Mouse (Mus musculus) monocyte, adult 2 months (primary cell): ENCODE data around the gene Rnf150.

ENCODE experiments used
- DNase-seq, 2 experiments: peaks; one replicate each; pipeline ENCODE4 v3.0.0; 2022; ENCODE audit warnings: low spot score in 2 of 2, low read depth in 1 of 2

The Rnf150 gene

DNA sequence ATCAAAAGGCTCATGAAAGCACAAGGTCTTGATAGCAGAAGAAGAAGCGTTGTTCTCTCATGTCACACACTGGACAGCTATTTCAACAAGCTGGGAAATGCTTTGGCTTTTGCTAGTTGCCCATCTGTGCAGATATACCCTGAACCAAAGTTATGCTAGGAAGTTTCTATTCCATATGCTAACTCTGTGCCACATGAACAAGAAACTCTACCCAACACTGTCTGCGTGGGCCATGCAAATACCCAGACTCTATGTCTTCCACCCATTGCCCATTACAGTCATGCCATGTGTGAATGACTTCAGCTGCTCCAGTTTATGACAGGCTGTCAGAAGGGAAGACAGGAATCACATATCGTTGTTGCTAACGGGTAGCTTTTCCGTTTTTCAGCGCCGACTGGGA, 140.0 kb downstream of the Rnf150 start:
- no peak for DNase-seq

DNA sequence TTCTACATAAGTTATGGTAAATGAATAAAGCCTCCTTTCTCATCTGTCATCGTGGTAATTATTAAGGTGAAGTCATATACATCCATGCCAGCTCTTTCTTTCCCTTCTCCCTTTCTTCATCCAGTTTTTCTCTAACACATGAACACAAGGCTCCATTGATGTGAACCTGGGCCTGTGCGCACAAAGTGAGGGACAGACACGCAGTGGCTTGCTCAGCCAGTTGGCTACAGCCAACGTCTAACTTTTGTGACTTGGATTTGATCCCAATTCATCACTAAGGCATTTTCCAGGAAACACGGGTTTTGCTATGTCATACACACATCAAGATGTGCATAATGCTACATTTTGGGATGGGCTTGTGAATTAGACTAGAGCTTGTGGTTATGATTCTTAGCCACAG, 146.3 kb downstream of the Rnf150 start:
- no peak for DNase-seq

DNA sequence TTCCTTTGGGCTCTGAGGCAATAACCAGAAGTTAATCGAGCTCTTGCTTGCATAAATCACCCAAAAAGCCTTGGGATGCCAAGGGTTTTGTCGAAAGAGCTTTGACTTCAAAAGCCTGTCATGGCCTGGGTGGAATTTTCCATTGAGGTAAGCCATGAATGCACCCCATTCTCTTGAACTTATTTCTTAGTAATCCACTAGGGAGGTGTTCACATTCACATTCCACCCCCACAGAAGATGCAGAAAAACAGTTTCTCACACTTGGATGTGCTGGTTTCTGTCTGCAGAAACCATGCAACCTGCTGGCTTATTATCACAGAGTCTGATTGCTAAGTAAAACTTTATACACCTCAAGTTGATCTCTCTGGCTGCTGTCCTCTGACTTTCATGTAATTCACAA, 148.1 kb downstream of the Rnf150 start:
- DNase-seq, result no peak

DNA sequence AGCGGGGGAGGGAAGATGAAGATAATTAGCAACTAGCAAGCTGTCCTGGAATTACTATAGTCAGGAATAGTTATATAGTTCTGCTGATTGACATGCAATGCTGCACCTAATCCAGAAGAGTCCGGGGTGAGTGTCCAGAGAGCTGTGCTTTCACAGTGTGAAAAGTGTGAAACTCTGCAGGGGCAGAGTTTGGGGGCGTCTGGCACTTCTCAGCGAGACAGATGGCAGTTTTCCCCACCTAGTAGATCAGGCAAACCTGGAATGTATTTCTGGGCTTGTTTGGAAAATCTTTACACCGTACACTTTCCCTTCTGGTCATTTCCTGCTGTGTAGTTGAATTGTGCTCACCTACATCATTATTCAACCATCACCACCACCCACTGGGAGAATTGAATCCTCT, 148.6 kb downstream of the Rnf150 start:
- DNase-seq, result no peak

DNA sequence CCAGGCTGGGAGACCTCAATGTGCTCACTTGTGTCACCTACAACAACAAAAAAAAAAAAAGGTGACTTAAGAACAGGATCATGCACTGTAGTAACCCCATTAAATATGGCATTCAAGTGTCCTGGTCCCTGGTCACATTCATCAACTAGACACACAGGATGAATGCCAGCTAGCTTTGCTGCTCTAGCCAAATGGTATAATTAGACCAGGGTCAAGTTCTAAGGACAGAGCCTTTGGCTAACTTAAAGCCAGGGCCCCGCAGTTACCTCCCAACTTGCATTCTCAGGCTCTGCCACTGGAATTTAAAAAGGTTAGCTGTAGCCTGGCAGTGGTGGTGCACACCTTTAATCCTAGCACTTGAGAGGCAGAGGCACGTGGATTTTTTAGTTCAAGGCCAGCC, 165.1 kb downstream of the Rnf150 start:
- DNase-seq, result no peak

DNA sequence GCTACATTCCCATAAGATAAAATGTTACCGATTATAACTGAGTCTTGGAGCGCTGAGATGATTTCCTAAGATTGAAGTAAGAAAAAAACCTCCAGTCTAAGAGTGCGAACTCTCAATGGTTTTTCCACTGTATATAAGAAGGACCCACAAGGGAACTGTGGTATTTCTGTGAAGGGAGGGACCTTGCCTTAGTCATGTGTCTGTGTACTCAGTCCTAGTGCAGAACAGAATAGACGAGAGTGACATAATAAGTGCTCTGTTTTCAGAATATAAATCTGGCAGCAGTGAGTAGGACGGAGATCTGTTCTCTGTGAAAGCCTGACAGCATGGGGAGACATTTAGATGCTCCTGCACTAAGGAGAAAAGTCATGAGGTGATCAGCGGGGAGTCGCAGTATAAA, 169.6 kb downstream of the Rnf150 start:
- no peak for DNase-seq

DNA sequence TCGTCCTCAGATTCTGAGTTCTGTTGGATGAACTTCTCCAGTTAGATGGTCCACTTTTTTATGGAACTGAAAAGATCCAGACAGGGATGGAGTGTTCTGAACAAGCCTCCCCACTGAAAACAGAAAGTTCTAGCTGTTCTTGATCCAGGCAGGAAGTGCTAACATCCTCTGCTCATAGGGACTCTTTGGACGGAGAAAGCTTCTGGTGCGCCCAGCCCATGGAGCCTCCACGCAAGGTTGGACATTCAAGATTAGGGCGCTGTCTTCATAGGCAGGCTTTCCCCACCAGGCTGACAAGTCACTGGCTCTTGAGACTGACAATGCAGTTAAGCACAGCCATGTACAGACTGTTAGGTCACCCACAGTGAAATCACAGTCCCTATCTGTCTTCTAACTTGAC, 172.0 kb downstream of the Rnf150 start:
- no peak for DNase-seq

DNA sequence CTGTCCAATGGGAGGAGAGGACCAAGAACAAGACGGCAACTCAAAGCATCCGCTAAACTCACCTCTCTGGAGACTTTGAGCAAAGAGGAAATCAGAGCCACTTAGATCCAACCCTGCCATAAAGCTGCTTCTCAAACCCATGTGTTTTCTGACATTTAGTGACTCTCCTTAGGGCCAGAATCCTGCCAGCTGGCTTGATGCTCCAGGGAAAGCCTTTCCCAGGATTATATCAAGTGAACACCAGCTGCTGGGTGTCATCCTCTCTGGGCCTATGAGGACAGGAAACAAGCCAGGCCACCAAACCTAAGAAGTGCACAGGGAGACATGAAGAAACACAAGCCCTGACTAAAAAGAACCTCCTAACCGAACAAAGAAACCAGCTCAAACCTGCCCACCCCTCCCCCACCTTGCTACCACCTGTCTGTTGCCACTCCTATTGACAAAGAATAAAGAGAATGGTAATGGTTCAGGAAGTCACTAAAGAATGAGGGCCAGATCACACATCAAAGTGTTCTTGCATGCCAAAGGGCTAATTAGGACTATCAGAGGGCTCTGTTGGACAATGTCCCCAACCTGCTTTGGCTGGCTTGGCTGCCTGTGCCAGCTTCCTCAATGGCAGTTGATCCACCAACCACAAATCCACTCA, 173.5 kb downstream of the Rnf150 start:
- DNase-seq, result no peak

DNA sequence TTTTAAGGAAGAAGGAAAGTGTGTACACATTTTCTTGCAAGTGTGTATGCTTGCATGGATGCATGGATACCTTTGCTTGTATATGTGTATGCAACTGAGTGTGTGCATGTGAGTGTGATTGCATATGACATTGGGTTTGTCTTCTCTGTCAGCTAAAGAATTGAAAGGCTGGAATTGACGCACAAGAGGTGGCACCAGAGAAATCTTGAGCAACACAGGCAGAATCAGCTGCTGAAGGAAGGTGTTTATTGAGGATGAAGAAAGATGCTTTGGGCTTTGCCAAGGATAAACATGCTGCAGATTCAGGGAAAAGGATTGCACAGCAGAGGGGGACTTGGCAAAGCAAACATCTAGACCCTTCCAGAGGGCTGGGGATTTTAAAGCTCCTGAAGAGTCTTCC, 174.2 kb downstream of the Rnf150 start:
- no peak for DNase-seq

DNA sequence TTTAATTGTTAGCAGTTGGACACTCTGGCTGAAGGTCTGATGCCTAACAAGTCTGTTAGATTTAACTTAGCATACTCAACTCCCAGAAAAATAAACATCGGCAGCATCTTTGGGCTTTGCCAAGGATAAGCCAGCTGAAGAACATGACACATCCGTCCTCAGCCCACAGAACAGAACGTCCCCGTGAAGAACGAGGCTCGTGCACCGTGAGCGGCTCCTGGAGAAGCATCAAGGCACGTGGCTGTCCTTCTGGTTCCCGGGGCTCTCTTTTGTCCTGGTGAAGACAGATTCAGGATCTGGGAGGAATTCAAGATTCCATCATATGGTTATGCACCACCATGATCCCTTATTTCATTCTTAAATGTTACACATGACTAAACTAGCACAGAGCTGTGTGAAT, 175.4 kb downstream of the Rnf150 start:
- no peak for DNase-seq

DNA sequence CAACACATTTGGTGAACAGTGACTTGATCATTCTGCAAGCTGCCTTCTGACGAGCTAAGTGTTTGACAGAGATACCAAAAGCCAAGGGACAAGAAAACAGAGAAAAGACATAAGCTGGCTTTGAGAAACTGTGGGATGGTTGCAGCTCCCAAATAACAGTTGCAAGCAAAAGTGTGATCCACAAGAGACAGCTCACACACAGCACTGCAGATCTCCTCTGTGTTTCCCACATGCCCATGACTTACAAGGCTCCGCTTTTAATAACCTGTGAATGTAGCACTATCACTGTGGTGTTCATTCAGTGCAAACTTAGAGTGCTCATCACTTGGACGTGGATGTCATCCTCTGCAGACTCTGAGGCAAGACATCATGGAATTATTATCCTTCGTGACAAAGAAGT, 178.3 kb downstream of the Rnf150 start:
- no peak for DNase-seq

DNA sequence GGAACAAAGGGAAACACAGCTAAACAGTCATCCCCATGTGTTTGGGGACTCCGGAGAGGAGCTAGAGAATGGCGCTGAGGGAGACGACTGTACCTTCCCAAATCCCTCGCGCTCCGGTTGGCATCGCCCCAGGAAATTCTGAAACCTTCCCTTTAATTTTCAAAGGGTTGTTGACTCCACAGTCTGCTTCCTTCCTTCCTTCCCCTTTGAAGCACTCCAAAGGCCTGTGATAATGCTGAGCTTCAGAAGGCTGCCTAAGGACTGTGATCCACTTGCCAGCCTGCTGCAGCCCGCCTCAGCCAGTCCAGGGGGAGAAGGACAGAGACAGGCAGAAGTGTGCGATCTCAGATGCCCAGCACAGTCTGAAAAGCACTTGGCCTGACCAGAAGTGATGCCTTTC, 183.8 kb downstream of the Rnf150 start:
- no peak for DNase-seq

DNA sequence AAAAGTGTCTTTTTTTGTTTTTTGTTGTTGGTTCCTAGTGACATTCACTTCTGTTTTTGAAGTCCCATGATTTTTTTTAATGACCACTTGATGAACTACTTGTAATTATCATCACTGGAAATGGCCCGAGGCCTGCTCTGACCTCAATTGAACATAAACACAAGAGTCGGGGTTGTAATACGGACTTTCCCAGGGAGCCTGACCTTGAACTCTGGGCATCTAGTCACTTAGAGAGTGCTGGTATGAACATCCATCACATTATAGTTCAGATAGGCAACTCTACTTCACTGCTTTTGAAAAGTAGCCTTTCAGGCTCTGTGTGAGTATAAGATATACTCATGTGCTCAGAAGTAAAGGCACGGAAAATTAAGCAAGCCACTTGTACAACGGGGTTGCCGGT, 185.4 kb downstream of the Rnf150 start:
- DNase-seq, result no peak

DNA sequence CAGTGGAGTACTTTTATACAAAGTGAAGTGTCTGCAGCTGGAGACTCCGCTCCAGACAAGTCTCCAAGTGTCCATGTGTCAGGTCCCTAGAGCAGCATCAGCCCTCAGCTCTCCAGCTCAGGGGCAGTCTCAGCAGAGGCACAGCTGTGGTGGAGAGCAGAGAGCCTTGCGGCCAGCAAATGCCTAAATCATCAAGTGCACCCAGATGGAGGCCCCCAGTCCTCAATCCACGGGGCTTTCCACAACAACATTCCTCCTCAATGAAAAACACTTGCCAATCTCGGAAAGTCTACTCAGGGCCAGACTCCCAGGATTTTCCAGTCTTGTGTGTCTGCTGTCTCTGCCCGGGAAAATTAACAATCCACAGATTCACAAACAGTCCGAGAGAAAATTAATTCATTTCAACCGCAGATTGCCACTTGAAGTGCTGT, 186.0 kb downstream of the Rnf150 start:
- DNase-seq, result no peak

DNA sequence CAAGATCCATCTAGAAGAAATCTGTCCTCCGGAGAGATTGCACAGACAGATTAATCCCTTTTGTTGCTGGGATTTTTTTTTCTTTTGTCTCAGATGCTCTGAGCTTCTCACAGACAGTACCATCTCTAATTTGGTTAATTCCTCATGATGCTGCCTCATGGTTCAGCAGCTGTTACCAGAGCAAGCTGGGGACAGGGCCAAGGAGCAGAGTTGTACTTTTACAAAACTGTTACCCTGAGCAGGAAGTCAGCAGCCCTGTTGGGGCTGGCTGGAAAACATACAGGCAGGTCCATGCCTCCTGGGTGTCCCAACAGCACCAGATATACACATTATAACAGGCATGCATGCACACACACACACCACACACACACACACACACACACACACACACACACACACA, 186.5 kb downstream of the Rnf150 start:
- DNase-seq, result no peak

DNA sequence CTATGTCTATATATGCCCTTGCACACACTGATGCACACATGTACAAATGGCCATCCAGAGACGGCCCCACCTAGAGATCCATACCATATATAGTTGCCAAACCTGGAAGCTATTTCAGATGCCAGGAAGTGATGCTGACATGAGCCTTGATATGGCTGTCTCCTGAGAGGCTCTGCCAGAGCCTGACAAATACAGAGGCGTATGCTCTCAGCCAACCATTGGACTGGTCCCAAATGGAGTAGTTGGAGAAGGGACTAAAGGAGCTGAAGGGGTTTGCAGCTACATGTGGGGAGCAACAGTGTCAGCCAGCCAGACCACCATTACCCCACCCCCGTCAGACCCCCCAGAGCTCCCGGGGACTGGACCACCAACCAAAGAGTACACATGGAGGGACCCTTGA, 189.7 kb downstream of the Rnf150 start:
- DNase-seq, result no peak

DNA sequence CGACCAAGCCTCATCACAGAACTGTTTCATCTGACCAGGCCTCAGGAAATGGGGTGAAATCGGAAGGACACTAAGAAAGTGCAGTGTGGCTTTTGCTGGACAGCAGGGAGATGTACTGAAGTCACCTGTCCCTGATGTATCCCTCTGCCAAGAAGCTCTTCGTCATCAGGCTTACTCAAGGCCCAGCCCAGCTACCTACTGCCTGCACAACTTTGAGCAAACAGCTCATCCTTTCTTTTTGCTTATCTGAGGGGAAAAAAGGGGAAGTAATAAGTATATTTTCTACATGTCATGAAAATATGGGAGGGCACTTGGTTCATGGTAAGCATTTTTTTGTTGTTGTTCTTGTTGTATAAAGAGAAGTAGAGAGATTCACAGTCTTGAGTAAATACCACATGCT, 191.6 kb downstream of the Rnf150 start:
- DNase-seq, result no peak

DNA sequence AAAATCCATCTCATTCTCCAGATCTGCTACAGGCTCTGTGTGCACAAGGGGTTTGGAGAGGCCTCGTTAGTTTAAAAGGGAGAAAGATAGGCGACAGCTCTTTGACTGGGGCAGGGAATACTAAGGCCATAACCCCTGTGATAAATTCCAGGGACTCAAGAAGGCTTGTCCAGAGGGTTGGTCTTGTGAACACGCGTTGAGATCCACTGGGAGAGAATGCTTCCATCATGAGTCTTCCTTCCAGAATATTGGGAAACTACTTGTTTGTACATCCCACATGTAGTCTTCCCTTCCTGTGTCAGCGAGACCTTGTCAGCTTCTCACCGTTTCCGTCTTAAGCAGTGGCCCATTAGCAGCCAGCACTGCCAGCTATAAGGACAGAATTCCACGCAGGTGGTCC, 195.8 kb downstream of the Rnf150 start:
- DNase-seq, result no peak

DNA sequence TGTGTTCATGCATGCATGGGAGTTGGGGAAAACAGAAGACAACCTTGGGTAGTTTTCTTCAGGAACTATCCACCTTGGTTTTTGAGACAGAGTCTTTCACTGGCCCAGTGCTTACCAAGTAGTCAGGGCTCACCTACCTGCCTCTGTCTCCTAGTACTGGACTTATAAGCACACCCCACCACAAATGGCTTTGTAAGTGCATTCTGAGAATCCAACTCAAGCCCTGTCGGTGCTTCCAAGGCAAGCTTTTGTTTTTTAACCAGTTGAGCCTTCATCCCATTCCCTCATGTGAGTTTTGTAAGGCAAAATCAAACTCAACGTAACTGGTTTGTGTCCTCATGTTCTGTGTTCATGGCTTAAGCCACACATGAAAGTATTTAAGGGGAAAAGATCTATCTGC, 196.9 kb downstream of the Rnf150 start:
- no peak for DNase-seq

DNA sequence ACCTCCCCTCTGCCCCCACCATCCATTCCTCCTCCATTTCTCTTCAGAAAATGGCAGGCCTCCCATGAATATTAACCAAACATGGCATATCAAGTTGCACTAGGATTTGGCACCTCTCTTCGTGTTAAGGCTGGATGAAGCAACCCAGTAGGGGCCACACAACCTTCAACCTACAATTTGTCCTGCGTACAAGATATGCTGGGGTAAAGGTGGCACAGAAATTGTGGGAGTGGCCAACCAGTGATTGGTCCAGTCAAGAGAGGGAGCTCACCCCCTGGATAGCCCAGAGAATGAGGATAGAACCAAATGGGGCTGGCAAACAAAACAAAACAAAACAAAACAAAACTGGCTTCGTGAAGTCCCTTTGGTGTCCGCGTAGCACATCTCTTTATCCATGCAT, 198.1 kb downstream of the Rnf150 start:
- no peak for DNase-seq

DNA sequence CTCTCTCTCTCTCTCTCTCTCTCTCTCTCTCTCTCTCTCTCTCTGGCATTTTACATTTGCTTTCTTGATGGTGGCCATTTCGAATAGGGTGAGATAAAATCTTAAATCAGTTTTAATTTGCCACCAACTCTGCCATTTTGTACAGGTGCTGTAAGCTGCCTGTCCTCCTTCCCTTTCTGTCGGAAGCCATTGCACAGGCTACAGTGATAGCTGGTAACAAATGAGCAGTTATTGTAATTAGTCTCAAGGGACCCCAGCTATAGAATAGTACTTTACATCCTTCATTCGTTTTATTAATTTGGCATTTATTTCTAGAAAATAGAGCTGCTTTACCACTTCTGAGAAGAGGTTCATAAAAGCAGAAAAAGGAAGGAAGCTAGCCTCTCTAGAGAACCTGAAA, 198.7 kb downstream of the Rnf150 start:
- no peak for DNase-seq

DNA sequence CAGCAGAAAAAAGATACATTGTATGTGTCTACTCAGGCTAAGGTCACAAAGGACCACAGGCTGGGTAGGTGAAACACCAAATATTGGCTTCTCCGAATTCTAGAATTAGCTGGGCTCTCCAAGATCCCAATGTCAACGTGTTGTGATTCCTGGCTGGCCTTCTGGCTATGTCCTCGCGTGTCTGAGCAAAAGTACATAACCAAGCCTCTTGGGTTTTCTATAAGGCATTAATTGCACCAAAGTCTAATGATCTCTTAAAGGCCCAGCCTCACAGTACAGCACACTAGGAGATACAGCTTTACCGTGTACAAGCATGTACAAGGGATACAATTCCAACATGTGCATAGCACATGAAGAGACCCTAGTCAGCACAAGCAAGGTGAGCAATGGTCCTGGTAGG, 199.1 kb downstream of the Rnf150 start:
- DNase-seq, result no peak

DNA sequence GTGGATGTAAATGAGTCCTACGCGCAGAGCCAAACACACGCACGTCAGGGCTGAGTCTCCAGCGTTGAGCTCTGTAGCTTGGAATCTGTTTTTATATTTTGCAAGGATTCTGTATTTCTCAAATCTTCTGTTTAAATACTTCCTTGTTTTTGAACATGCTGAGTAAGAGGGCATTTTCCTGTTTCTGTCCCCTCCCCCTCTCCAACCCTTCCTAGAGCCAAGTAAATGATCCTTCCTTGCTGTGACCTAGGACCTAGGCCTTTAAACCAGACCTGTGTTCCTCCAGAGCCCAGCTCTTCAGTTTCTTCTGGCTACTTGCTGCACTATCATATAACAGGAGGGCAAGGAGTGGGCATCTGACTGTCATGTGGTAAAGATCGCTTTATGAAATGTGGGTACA, 200.9 kb downstream of the Rnf150 start:
- peak in 1 of 2 experiments; percentile 9 for DNase-seq

DNA sequence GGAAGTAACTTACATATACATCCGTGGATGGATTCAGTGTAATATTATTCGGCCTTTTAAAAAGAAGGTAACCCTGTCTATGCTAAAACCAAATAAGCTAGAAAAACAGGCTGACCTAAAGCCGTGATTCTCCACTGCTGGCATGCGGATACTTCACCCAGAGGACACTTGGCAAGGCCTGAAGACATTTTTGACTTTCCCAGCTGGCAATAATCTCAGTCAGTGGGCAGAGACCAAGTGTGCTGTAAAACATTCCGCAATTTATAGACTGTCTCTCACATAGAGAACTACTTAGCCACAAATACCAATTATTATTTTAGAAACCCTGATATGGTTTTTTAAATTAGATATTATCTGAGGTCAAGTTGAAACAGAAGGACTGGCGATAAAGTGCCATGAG, 202.9 kb downstream of the Rnf150 start:
- no peak for DNase-seq
